Comparison of ENCODE assay signal across 15 mouse cellular contexts in the genomic region with DNA sequence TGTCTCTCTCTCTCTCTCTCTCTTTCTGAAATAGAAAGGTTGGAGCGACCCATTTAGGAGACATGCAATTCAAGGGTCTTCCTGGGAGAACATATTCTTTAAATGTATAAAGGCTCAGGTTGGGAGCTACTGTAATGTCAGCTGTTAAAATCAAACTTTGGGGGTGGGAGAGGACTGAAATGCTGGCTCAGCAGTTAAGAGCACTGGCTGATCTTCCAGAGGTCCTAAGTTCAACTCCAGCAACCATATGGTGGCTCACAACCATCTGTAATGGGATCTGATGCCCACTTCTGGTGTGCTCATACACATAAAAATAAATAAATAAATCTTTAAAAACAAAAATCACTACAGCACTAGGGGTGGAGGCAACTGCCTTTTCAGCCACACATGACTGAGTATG.
"Had no signal": no experiment of that assay in that cellular context is flagged by ENCODE, and none has a peak within 500 bp of the region (broad histone marks: within the 10 kb centered on the region; RNA-seq: fewer than 3 reads in every experiment).

No protein-coding gene starts in this region.

- H3K27ac ChIP-seq: layer of hippocampus, adult 2 months; limb, embryonic 10.5 days; limb, embryonic 13.5 days; liver, embryonic 12.5 days; liver, embryonic 15.5 days; stomach, postnatal 0 days had no signal

- H3K4me1 ChIP-seq: liver, embryonic 12.5 days; liver, embryonic 15.5 days had no signal

- H3K4me2 ChIP-seq: limb, embryonic 13.5 days; liver, embryonic 12.5 days; liver, embryonic 15.5 days; midbrain, embryonic 11.5 days had no signal

- H3K4me3 ChIP-seq: layer of hippocampus, adult 2 months; limb, embryonic 10.5 days; limb, embryonic 13.5 days; liver, embryonic 12.5 days; liver, embryonic 15.5 days had no signal

- H3K9me3 ChIP-seq: limb, embryonic 10.5 days; limb, embryonic 13.5 days; liver, embryonic 12.5 days; liver, embryonic 15.5 days had no signal

- H3K36me3 ChIP-seq: limb, embryonic 10.5 days; limb, embryonic 13.5 days; liver, embryonic 12.5 days; liver, embryonic 15.5 days had no signal

- DNase-seq: layer of hippocampus, adult 9-11 months; liver; lung, adult 18-20 months; lung, postnatal 14 days; lung, postnatal 4 days; thymus, adult 2 months; thymus, postnatal 14 days; thymus, postnatal 4 days had no signal

- ATAC-seq: liver, embryonic 12.5 days had no signal

- H3K9ac ChIP-seq: limb, embryonic 13.5 days; liver, embryonic 12.5 days; liver, embryonic 15.5 days had no signal
